Comparison of ENCODE assay signal across 21 mouse cellular contexts in the genomic region with DNA sequence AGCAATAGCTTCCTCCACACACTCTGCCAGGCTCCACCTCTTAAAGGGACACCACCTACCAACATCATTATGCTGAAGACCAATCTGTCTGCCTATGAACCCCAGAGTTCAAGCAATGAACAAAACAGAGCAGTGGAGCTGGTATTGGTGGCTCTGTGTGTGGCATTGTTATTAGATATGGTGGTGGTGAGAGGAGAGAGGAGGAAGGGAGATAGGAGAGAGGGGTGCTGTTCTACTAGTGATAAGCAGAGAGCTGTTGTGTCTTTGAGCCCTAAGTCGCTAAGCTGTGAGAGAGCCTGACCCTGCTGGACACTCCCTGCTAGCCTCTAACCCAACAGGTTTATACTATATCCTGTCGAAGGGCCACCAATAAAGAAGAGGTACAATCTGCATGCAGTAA. TPM values are rescaled to one million over a fixed set of nuclear protein-coding genes. Genes with fewer than 3 reads are reported as not detected.
"Had no signal": no experiment of that assay in that cellular context is flagged by ENCODE, and none has a peak within 500 bp of the region (broad histone marks: within the 10 kb centered on the region; RNA-seq: fewer than 3 reads in every experiment).

No protein-coding gene starts in this region.

- H3K4me3 ChIP-seq: intestine, embryonic 15.5 days; limb, embryonic 12.5 days; limb, embryonic 15.5 days; lung, embryonic 15.5 days; midbrain, embryonic 12.5 days; midbrain, embryonic 15.5 days; neural tube, embryonic 12.5 days; neural tube, embryonic 15.5 days had no signal

- DNase-seq: kidney, adult 11 months; kidney, adult 8-10 months; kidney, postnatal 14 days; kidney, postnatal 4 days; left cerebral cortex, postnatal 4 days; lung, adult 18-20 months; lung, postnatal 10 days; lung, postnatal 36 days; right cerebral cortex, adult 18-20 months; thymus, adult 2 months; thymus, postnatal 14 days had no signal

- H3K4me1 ChIP-seq: intestine, embryonic 15.5 days; limb, embryonic 12.5 days; limb, embryonic 15.5 days; lung, embryonic 15.5 days; neural tube, embryonic 12.5 days; neural tube, embryonic 15.5 days had no signal

- H3K4me2 ChIP-seq: intestine, embryonic 15.5 days; limb, embryonic 12.5 days; limb, embryonic 15.5 days; lung, embryonic 15.5 days; midbrain, embryonic 12.5 days; midbrain, embryonic 15.5 days; neural tube, embryonic 12.5 days; neural tube, embryonic 15.5 days had no signal

- H3K27ac ChIP-seq: intestine, embryonic 15.5 days; limb, embryonic 12.5 days; limb, embryonic 15.5 days; lung, embryonic 15.5 days; midbrain, embryonic 12.5 days; midbrain, embryonic 15.5 days; neural tube, embryonic 12.5 days; neural tube, embryonic 15.5 days; stomach, postnatal 0 days had no signal

- H3K27me3 ChIP-seq: intestine, embryonic 15.5 days; limb, embryonic 12.5 days; limb, embryonic 15.5 days; lung, embryonic 15.5 days; midbrain, embryonic 15.5 days; neural tube, embryonic 12.5 days; neural tube, embryonic 15.5 days had no signal

- H3K9me3 ChIP-seq: intestine, embryonic 15.5 days; limb, embryonic 15.5 days; lung, embryonic 15.5 days; midbrain, embryonic 12.5 days; midbrain, embryonic 15.5 days; neural tube, embryonic 12.5 days; neural tube, embryonic 15.5 days had no signal

- ATAC-seq: intestine, embryonic 15.5 days; midbrain, embryonic 15.5 days had no signal

- H3K36me3 ChIP-seq: intestine, embryonic 15.5 days; limb, embryonic 12.5 days; limb, embryonic 15.5 days; lung, embryonic 15.5 days; midbrain, embryonic 12.5 days; midbrain, embryonic 15.5 days; neural tube, embryonic 12.5 days; neural tube, embryonic 15.5 days had no signal

- H3K9ac ChIP-seq: intestine, embryonic 15.5 days; limb, embryonic 12.5 days; limb, embryonic 15.5 days; lung, embryonic 15.5 days; midbrain, embryonic 12.5 days; midbrain, embryonic 15.5 days; neural tube, embryonic 12.5 days; neural tube, embryonic 15.5 days had no signal

RNA-seq across cellular contexts. Expression of a gene that starts 45.9 kb away (rescaled TPM):
- polyA plus RNA-seq: small intestine, adult 2 months had no signal
